Mouse (Mus musculus) lung, embryonic 15.5 days (tissue): Measurements from ENCODE around the gene Znhit2. TPM values are rescaled to one million over a fixed set of nuclear protein-coding genes. Genes with fewer than 3 reads are reported as not detected.

Experiments
- ATAC-seq: fragments of 200-750 bp; cut with Nextera tagmentation; 2 replicates; pipeline ENCODE4 v1.8.0; 2017; ENCODE audit warnings: moderate number of reproducible peaks, borderline replicate concordance; ENCODE audit not compliant: low FRiP score, low TSS enrichment; ENCODE audit errors: extremely low read depth
- H3K27ac ChIP-seq: fragments of 300-500 bp; sonication (generic); 2 replicates; pipeline ENCODE4 v1.5.1; 2015; ENCODE audit warnings: moderate library complexity, mild to moderate bottlenecking, inconsistent platforms
- H3K27me3 ChIP-seq: fragments of 300-500 bp; sonication (generic); 2 replicates; pipeline ENCODE4 v1.6.1; 2015; ENCODE audit warnings: inconsistent platforms
- H3K36me3 ChIP-seq: fragments of 300-500 bp; sonication (generic); 2 replicates; pipeline ENCODE4 v1.6.1; 2015; ENCODE audit warnings: inconsistent platforms
- H3K4me1 ChIP-seq: fragments of 300-500 bp; sonication (generic); 2 replicates; pipeline ENCODE4 v1.6.1; 2015; ENCODE audit warnings: inconsistent platforms
- H3K4me2 ChIP-seq: fragments of 300-500 bp; sonication (generic); 2 replicates; pipeline ENCODE4 v1.6.1; 2015; ENCODE audit warnings: inconsistent platforms, mild to moderate bottlenecking, moderate library complexity
- H3K4me3 ChIP-seq: fragments of 300-500 bp; sonication (generic); 2 replicates; pipeline ENCODE4 v1.5.1; 2015; ENCODE audit warnings: mild to moderate bottlenecking, inconsistent platforms
- H3K9ac ChIP-seq: fragments of 300-500 bp; sonication (generic); 2 replicates; pipeline ENCODE4 v1.6.1; 2015; ENCODE audit warnings: inconsistent platforms
- H3K9me3 ChIP-seq: fragments of 300-500 bp; sonication (generic); 2 replicates; pipeline ENCODE4 v1.6.1; 2016; ENCODE audit warnings: inconsistent platforms
- WGBS: fragments of 180-500 bp; shearing (Covaris S2); methylation state at CpG from one replicate; pipeline ENCODE4 v1.1.7; 2015; 5-methylcytosine and 5-hydroxymethylcytosine counted together
- microRNA-seq: library from miRNA; unstranded; fragments of <30 nt; microRNA quantifications from one replicate; pipeline ENCODE4, GENCODE M21; 2016
- polyA plus RNA-seq: library from polyadenylated mRNA; unstranded; fragments of >200 nt; fragmentation: Nextera tagmentation; extraction: Ambion mirVana; gene quantifications from 2 replicates; pipeline ENCODE4 v1.2.1, GENCODE M21; 2015

Znhit2 gene
- polyA plus RNA-seq, 1 experiment from 2014 or later = 33.8 TPM

DNA sequence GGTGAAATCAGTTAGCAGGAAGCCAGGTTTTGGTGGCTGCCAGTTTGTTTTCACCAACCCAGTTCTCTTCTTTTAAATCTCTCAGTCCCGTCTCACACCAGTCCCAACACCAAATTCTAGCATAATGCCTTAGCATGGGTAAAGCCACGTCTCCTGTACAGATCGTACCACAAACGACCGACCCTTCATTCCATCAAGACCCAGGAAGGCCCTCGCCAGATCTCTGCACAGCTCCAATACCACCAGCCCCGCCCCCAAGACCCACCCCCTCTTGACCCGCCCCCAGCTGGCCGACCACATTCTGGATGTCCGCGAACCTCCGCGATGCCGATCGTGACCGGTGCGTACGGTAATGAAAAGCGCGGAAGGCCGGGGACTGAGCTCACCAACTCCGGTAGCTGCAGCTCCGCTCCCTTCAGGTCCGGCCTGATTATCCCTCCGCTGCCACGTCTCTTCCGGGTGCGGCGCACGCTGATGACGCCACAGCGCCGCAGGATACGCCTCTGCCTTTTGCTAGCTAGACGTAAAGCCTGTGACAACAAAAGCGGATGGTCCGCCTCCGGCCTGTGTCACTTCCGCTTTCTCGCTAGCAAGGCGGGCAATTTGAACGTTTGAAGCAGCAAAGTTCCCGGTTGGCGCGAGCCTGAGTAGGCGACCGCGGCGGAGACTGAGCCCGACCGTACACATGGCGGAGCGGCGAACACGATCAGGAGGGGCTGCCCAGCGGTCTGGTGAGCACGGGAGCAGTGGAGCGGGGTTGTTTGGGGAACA, 23.7 kb downstream of the Znhit2 start, which contains the start of the genes Zfpl1 and Cdca5:
Zfpl1 (minus strand) TSS at position 479 of the 771 bp plus-strand sequence.
Cdca5 (plus strand) TSS at position 506 of the 771 bp plus-strand sequence.
- H3K4me1 ChIP-seq = peaks cover 22% of the 10 kb centered on the region
- H3K36me3 ChIP-seq = peaks cover 63% of the 10 kb centered on the region
- no peaks in the 10 kb centered on the region for H3K27me3 ChIP-seq
- peak within 1 kb of the TSS; percentile 64 for H3K9ac ChIP-seq
- no peaks in the 10 kb centered on the region for H3K9me3 ChIP-seq
- under 1% methylated on average over 58 of the region's 58 CpGs for WGBS
- peak within 1 kb of the TSS; percentile 83 for H3K4me2 ChIP-seq
- ATAC-seq = peak; percentile 91
- peak within 1 kb of the TSS; percentile 58 for H3K27ac ChIP-seq
- H3K4me3 ChIP-seq = peak within 1 kb of the TSS; percentile 62

DNA sequence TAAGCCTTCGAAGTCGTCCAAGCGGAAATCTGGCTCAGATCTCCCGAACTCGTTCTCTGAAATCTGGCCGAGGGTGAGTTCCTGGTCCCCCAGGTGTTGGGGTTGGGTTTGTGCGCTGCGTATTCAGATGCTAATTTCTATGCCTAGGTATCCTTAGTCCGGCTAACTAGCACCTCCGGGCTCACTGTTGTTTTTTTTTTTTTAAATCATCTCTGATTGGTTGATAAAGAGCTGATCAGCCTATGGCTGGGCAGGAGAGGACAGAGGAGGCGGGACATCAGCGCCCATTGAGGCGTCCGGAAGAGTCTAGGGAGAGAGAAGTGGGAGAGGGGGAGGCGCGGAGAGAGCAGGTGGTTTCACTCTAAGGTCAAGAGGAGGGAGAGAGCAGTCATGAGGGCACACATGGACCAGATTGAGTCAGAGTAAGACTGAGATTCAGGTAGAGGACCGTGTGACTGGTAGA, 24.5 kb downstream of the Znhit2 start:
- under 1% methylated on average over 17 of the region's 17 CpGs for WGBS
- H3K4me3 ChIP-seq = peak overlapping the region; percentile 62
- H3K27ac ChIP-seq = peak overlapping the region; percentile 32
- H3K27me3 ChIP-seq = no peaks in the 10 kb centered on the region
- ATAC-seq = peak; percentile 66; the same call in 1 of the 2 replicates
- H3K9ac ChIP-seq = peak overlapping the region; percentile 64
- peaks cover 22% of the 10 kb centered on the region for H3K4me1 ChIP-seq
- H3K4me2 ChIP-seq = peak overlapping the region; percentile 66
- H3K9me3 ChIP-seq = no peaks in the 10 kb centered on the region
- peaks cover 64% of the 10 kb centered on the region for H3K36me3 ChIP-seq

DNA sequence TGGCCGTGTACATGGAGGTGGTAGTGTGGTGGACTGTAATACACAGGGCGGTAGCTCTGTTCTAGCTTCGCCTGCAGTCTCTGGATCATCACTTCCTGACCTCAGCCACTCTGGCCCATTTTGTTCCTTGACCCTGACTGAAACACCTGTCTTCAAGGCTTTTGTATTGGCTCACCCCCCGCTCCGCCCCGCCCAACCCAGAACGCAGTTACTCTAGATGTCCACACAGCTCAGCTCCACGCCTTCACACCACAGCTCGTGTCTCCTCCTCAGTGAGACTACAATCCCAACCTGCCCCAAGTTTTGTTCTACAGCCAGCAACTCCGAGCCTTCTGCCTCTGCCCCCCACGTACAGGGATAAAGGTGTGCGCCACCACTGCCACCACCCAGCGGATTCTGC, 27.8 kb downstream of the Znhit2 start:
- whole genome bisulfite sequencing = 91% methylated on average over 13 of the region's 13 CpGs
- H3K4me2 ChIP-seq = no peak overlapping the region
- ATAC-seq = no peak
- H3K4me3 ChIP-seq = no peak overlapping the region
- H3K4me1 ChIP-seq = peaks cover 15% of the 10 kb centered on the region
- no peaks in the 10 kb centered on the region for H3K9me3 ChIP-seq
- no peaks in the 10 kb centered on the region for H3K27me3 ChIP-seq
- no peak overlapping the region for H3K9ac ChIP-seq
- no peak overlapping the region for H3K27ac ChIP-seq
- peaks cover 69% of the 10 kb centered on the region for H3K36me3 ChIP-seq

DNA sequence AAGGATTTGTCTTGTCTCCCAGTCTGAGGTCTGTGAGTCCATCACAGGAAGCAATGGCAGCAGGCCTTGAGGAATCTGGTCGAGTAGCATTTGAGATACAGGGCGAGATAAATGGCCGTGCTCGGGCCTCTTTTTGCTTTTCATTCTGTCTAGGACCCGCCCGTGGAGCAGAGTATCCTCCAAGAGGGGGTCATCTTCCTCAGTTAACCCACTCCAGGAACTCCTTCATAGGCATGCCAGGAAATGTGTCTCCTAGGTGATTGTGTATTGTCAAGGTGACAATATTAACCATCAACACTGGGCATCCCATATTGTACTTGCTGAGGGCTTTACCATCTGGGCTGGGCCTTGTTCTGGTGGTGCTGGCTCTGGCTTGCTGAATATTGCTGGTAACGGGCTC, 33.1 kb downstream of the Znhit2 start, which contains the start of gene AC131692.1:
AC131692.1 (plus strand) TSS at position 301 of the 400 bp plus-strand sequence.
- 87% methylated on average over 7 of the region's 7 CpGs for WGBS
- Histone ChIP-seq H3K27ac (no peak within 1 kb of the TSS), H3K9ac (no peak within 1 kb of the TSS)

DNA sequence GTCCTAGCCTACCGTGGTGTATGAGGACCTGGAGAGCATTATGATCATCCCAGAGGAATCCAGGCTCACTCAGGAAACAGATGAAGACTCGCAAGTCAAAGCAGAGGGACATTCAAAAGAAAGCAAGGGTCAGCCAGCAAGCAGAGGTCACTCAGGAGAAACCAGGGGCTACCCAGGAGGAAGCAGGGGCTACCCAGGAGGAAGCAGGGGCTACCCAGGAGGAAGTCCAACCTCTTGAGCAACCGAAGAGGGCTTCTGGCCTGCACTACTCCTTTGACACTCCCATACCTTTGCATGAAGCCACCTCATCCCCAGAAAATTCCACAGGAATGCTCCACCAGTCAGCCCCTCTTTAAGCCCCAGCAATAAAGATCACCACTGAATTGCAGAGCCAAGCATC, 36.9 kb downstream of the Znhit2 start:
- H3K4me2 ChIP-seq = no peak overlapping the region
- peaks cover 24% of the 10 kb centered on the region for H3K36me3 ChIP-seq
- WGBS = 73% methylated on average over 3 of the region's 3 CpGs
- H3K4me3 ChIP-seq = no peak overlapping the region
- no peak overlapping the region for H3K27ac ChIP-seq
- no peaks in the 10 kb centered on the region for H3K4me1 ChIP-seq
- H3K9ac ChIP-seq = no peak overlapping the region
- no peaks in the 10 kb centered on the region for H3K27me3 ChIP-seq
- ATAC-seq = no peak
- no peaks in the 10 kb centered on the region for H3K9me3 ChIP-seq

More for the DNA sequence above, 33.1 kb downstream of the Znhit2 start, which contains the start of gene AC131692.1:
- peaks cover 60% of the 10 kb centered on the region for H3K36me3 ChIP-seq
- H3K4me2 ChIP-seq = no peak within 1 kb of the TSS
- ATAC-seq = no peak
- no peaks in the 10 kb centered on the region for H3K27me3 ChIP-seq
- H3K9me3 ChIP-seq = no peaks in the 10 kb centered on the region
- no peak within 1 kb of the TSS for H3K4me3 ChIP-seq
- no peaks in the 10 kb centered on the region for H3K4me1 ChIP-seq

DNA sequence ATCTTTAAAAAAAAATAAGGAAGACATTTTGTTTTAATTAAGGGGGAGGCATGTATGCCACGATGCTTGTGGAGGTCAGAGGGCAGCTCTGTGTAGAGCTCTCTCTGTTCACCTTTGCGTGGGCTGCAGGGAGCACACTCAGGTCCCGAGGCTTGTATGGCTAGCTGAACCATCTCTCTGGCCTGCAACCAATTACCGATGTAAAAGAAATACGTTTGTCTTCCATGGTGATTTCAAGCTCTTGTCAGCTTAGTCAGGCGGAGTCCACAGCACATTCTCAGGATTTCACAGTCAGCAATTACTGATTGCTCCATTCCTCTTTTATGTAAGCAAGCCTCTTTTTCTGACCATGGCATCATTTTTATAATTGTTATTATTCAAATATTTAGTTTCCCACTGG, 40.2 kb downstream of the Znhit2 start:
- Histone ChIP-seq H3K36me3 (no peaks in the 10 kb centered on the region; the same call in 1 of the 2 replicates), H3K4me2 (no peak overlapping the region), H3K27me3 (no peaks in the 10 kb centered on the region), H3K4me3 (no peak overlapping the region), H3K9ac (no peak overlapping the region), H3K4me1 (no peaks in the 10 kb centered on the region), H3K9me3 (no peaks in the 10 kb centered on the region), H3K27ac (no peak overlapping the region)
- WGBS = 57% methylated on average over 6 of the region's 6 CpGs
- ATAC-seq = no peak

DNA sequence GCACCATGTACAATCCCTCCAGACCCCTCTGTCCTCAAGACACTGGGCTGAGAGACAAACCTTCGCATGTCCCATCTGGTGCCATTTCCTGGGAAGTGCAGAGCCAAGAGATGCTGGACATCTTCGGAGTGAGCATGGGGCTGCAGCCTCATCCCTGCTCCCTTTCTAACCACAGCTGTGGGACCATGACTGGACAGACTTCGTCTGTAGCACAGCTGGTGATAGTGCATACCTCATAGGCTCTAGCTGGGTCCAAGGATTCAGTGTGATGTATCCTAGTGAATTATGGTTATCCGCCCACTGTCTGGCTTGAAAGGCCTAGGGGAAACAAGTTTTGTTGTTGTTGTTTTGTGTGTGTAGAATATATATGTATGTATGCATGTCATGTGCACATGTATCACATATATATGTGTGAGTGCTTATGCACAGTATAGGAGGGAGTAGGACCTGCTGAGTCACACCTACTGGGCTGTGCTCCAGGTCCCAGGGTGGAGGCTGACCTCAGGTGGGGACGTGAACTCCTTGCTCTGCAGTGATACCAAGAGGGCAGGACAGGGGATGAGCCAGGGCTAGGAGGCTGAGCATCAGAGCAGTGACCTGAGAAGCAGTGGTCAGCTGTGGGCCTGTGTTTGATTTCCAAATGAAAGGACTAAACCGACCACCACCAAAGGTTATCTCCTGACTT, 41.3 kb downstream of the Znhit2 start:
- Histone ChIP-seq H3K27ac (no peak overlapping the region), H3K27me3 (no peaks in the 10 kb centered on the region), H3K4me1 (no peaks in the 10 kb centered on the region), H3K4me3 (no peak overlapping the region), H3K4me2 (no peak overlapping the region), H3K9ac (no peak overlapping the region), H3K36me3 (no peaks in the 10 kb centered on the region; the same call in 1 of the 2 replicates), H3K9me3 (no peaks in the 10 kb centered on the region)
- 71% methylated on average over 6 of the region's 6 CpGs for WGBS
- no peak for ATAC-seq

DNA sequence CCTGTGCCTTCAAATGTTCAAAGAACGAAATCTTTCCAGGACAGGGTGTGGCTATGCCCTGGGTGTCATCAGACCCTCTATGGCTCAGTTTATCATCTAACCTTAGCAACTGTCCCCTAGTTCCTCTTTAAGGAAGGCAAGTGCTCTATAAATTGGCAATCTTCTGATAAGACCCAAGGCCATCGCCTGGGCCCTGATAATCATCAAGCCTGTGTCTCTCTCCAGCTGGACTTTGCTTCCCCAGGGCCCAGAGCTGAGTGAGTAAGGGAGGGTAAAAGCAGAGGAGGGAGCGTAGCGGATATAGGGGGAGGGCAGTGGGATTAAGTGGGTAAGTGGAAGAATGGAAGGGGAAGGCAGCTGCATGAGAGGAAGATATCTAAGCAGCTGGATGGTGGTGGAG, 43.5 kb downstream of the Znhit2 start:
- WGBS = 75% methylated on average over 4 of the region's 4 CpGs
- H3K4me1 ChIP-seq = no peaks in the 10 kb centered on the region

DNA sequence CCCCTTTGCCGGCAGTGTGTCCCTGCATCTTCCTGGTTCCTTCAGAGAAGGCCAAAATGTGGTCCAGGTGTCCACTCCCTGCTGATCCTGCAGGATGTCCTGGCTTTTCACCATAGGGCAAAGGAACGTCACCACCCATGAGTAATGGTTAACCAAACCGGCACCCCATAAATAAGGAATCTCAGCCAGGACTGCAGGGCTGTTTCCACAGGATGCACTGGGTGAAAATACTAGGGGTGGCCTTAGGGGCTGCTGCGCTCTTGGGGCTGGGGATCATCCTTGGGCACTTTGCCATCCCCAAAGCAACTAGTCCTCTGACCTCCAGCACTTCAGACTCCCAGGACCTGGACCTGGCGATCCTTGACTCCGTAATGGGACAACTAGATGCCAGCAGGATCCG, 44.6 kb downstream of the Znhit2 start, which contains the start of gene Naaladl1:
Naaladl1 (plus strand) TSS at position 197 of the 400 bp plus-strand sequence.
- ATAC-seq = no peak
- H3K4me3 ChIP-seq = no peak within 1 kb of the TSS
- no peaks in the 10 kb centered on the region for H3K4me1 ChIP-seq
- H3K27me3 ChIP-seq = no peaks in the 10 kb centered on the region
- H3K27ac ChIP-seq = no peak within 1 kb of the TSS
- no peaks in the 10 kb centered on the region for H3K9me3 ChIP-seq
- H3K4me2 ChIP-seq = no peak within 1 kb of the TSS
- no peak within 1 kb of the TSS for H3K9ac ChIP-seq
- no peaks in the 10 kb centered on the region for H3K36me3 ChIP-seq
- WGBS = 82% methylated on average over 7 of the region's 7 CpGs

More for the DNA sequence above, 43.5 kb downstream of the Znhit2 start:
- H3K27me3 ChIP-seq = no peaks in the 10 kb centered on the region
- no peak for ATAC-seq
- no peak overlapping the region for H3K4me3 ChIP-seq
- H3K27ac ChIP-seq = no peak overlapping the region
- no peaks in the 10 kb centered on the region for H3K36me3 ChIP-seq
- H3K4me2 ChIP-seq = no peak overlapping the region
- H3K9ac ChIP-seq = no peak overlapping the region
- H3K9me3 ChIP-seq = no peaks in the 10 kb centered on the region

Small RNA genes within 50 kb of the gene (microRNA-seq; reads per million reads assigned to microRNA genes)
- gene Mir6988 = 0.74 reads per million

Other genes with a start within 250 kb of the Znhit2 start
- gene Frmd8, start 185.9 kb upstream of the Znhit2 start, polyA plus RNA-seq = 50.7 and 53.0 TPM in 2 replicates
- gene Slc25a45, start 183.4 kb upstream of the Znhit2 start, polyA plus RNA-seq = 4.2 and 5.6 TPM in 2 replicates
- gene Tigd3, start 167.0 kb upstream of the Znhit2 start, polyA plus RNA-seq = 3.2 and 3.6 TPM in 2 replicates
- 142 and 147 TPM in 2 replicates for gene Dpf2, start 148.2 kb upstream of the Znhit2 start, polyA plus RNA-seq
- gene Cdc42ep2, start 136.4 kb upstream of the Znhit2 start, polyA plus RNA-seq = 12.0 and 14.1 TPM in 2 replicates
- gene Pola2, start 97.0 kb upstream of the Znhit2 start, polyA plus RNA-seq = 72.3 and 75.3 TPM in 2 replicates
- not detected in 2 replicates for gene Slc22a20, start 75.0 kb upstream of the Znhit2 start, polyA plus RNA-seq
- gene Capn1, start 45.3 kb upstream of the Znhit2 start, polyA plus RNA-seq = 8.8 and 11.6 TPM in 2 replicates
- gene Syvn1, start 14.6 kb upstream of the Znhit2 start, polyA plus RNA-seq = 24.3 and 25.8 TPM in 2 replicates
- gene Mrpl49, start 3.4 kb upstream of the Znhit2 start, polyA plus RNA-seq = 75.8 and 76.2 TPM in 2 replicates
- 709 and 773 TPM in 2 replicates for gene Fau, start 3.3 kb upstream of the Znhit2 start, polyA plus RNA-seq
- 10.4 and 13.9 TPM in 2 replicates for gene Tm7sf2, start 7.2 kb downstream of the Znhit2 start, polyA plus RNA-seq
- gene Vps51, start 16.0 kb downstream of the Znhit2 start, polyA plus RNA-seq = 71.6 and 77.5 TPM in 2 replicates
- not detected in 2 replicates for gene Tmem262, start 18.8 kb downstream of the Znhit2 start, polyA plus RNA-seq
- 1.1 and 1.5 TPM in 2 replicates for gene Gm28374, start 21.1 kb downstream of the Znhit2 start, polyA plus RNA-seq
- gene Zfpl1, start 23.8 kb downstream of the Znhit2 start, polyA plus RNA-seq = 74.0 and 78.4 TPM in 2 replicates
- 47.2 and 48.1 TPM in 2 replicates for gene Cdca5, start 23.8 kb downstream of the Znhit2 start, polyA plus RNA-seq
- gene AC131692.1, start 33.2 kb downstream of the Znhit2 start, polyA plus RNA-seq = 0.21 and 0.26 TPM in 2 replicates
- gene Naaladl1, start 44.6 kb downstream of the Znhit2 start, polyA plus RNA-seq = 0.34 and 0.41 TPM in 2 replicates
- 48.6 and 49.8 TPM in 2 replicates for gene Sac3d1, start 57.5 kb downstream of the Znhit2 start, polyA plus RNA-seq
- 33.1 TPM in 2 replicates for gene Snx15, start 67.1 kb downstream of the Znhit2 start, polyA plus RNA-seq
- gene Batf2, start 79.8 kb downstream of the Znhit2 start, polyA plus RNA-seq = 0.42 and 0.56 TPM in 2 replicates
- gene Arl2, start 80.4 kb downstream of the Znhit2 start, polyA plus RNA-seq = 96.9 and 106 TPM in 2 replicates
- not detected in 2 replicates for gene Majin, start 123.2 kb downstream of the Znhit2 start, polyA plus RNA-seq
- 0.48 TPM in 1 of 2 replicates, not detected in the other for gene Gpha2, start 165.2 kb downstream of the Znhit2 start, polyA plus RNA-seq
- gene Ppp2r5b, start 174.7 kb downstream of the Znhit2 start, polyA plus RNA-seq = 17.1 and 19.2 TPM in 2 replicates
- gene Atg2a, start 180.5 kb downstream of the Znhit2 start, polyA plus RNA-seq = 8.9 and 9.3 TPM in 2 replicates
- gene Ehd1, start 215.5 kb downstream of the Znhit2 start, polyA plus RNA-seq = 66.7 and 76.1 TPM in 2 replicates
- 0.77 and 0.92 TPM in 2 replicates for gene Cdc42bpg, start 245.3 kb downstream of the Znhit2 start, polyA plus RNA-seq